Mouse (Mus musculus) liver, embryonic 14.5 days (tissue): ENCODE results near the gene Top1. TPM values are rescaled to one million over a fixed set of nuclear protein-coding genes. Genes with fewer than 3 reads are reported as not detected.

ENCODE experiments used
- ATAC-seq: fragments of 200-750 bp; cut with Nextera tagmentation; 2 replicates; pipeline ENCODE4 v1.8.0; 2017; ENCODE audit warnings: moderate number of reproducible peaks, mild to moderate bottlenecking, moderate library complexity; ENCODE audit not compliant: insufficient read depth
- DNase-seq, 3 experiments: peaks; one replicate each; pipeline ENCODE4 v3.0.0-alpha.2; 2012 to 2013; ENCODE audit warnings: low read depth in 3 of 3, low spot score in 3 of 3
- H3K27ac ChIP-seq: fragments of 300-500 bp; sonication (generic); 2 replicates; pipeline ENCODE4 v1.5.1; 2014; ENCODE audit warnings: moderate library complexity, mild to moderate bottlenecking, control low read depth, inconsistent platforms
- H3K27me3 ChIP-seq: fragments of 300-500 bp; sonication (generic); 2 replicates; pipeline ENCODE4 v1.6.1; 2014; ENCODE audit warnings: mild to moderate bottlenecking, low read length, moderate library complexity; ENCODE audit not compliant: control insufficient read depth, insufficient read depth
- H3K36me3 ChIP-seq: fragments of 300-500 bp; sonication (generic); replicated peaks from 2 replicates; pipeline ENCODE4 v1.6.1; 2014; ENCODE audit warnings: low read depth; ENCODE audit not compliant: control insufficient read depth, insufficient read depth
- H3K4me1 ChIP-seq, 2 experiments: fragments of 200-500 bp in 1 of 2; fragments of 300-500 bp in 1 of 2; sonication (generic) in 1 of 2; replicated peaks; 2 replicates each; pipeline ENCODE4 v1.6.1; 2012 to 2014; ENCODE audit warnings: antibody characterized with exemption in 1 of 2, inconsistent platforms in 1 of 2, low read length in 1 of 2; ENCODE audit not compliant: control insufficient read depth in 2 of 2, insufficient read depth in 2 of 2
- H3K4me2 ChIP-seq: fragments of 300-500 bp; sonication (generic); 2 replicates; pipeline ENCODE4 v1.6.1; 2014; ENCODE audit warnings: low read depth, mild to moderate bottlenecking, control low read depth, moderate library complexity
- H3K4me3 ChIP-seq, 2 experiments: fragments of 200-500 bp in 1 of 2; fragments of 300-500 bp in 1 of 2; sonication (generic) in 1 of 2; 2 replicates each; pipeline ENCODE4 v1.5.1; 2012 to 2014; ENCODE audit warnings: low read depth in 2 of 2, low read length in 2 of 2, mild to moderate bottlenecking in 2 of 2, control low read depth in 1 of 2, inconsistent platforms in 1 of 2, moderate library complexity in 1 of 2; ENCODE audit not compliant: insufficient read depth in 1 of 2
- H3K9ac ChIP-seq: fragments of 300-500 bp; sonication (generic); replicated peaks from 2 replicates; pipeline ENCODE4 v1.6.1; 2014; ENCODE audit warnings: mild to moderate bottlenecking, control low read depth, moderate library complexity
- H3K9me3 ChIP-seq: fragments of 300-500 bp; sonication (generic); 2 replicates; pipeline ENCODE4 v1.6.1; 2016; ENCODE audit warnings: low read length, mixed read lengths; ENCODE audit not compliant: control insufficient read depth
- CTCF ChIP-seq: IDR thresholded peaks from 2 replicates; pipeline ENCODE4 v1.5.1; 2016; ENCODE audit warnings: antibody characterized with exemption, low read depth, control low read depth
- EP300 ChIP-seq: IDR thresholded peaks from 2 replicates; pipeline ENCODE4 v1.6.1; 2016; ENCODE audit warnings: antibody characterized with exemption, low read depth
- WGBS: fragments of 180-500 bp; shearing (Covaris S2); extraction: QIAGEN DNeasy Blood & Tissue Kit; methylation state at CpG from one replicate; pipeline ENCODE4 v1.1.7; 2014; ENCODE audit not compliant: insufficient replicate concordance; 5-methylcytosine and 5-hydroxymethylcytosine counted together
- polyA plus RNA-seq, 2 experiments: library from polyadenylated mRNA; depleted of rRNA in 1 of 2; stranded (reverse) in 1 of 2; unstranded in 1 of 2; fragments of >200 nt; fragmentation: Nextera tagmentation in 1 of 2; extraction: Ambion mirVana in 1 of 2; gene quantifications; 2 replicates each; pipeline versions ENCODE4 v1.2.1 to v1.2.3; 2012 to 2014

Gene Top1
- polyA plus RNA-seq, 2 experiments = 33.6 to 51.2 TPM

DNA sequence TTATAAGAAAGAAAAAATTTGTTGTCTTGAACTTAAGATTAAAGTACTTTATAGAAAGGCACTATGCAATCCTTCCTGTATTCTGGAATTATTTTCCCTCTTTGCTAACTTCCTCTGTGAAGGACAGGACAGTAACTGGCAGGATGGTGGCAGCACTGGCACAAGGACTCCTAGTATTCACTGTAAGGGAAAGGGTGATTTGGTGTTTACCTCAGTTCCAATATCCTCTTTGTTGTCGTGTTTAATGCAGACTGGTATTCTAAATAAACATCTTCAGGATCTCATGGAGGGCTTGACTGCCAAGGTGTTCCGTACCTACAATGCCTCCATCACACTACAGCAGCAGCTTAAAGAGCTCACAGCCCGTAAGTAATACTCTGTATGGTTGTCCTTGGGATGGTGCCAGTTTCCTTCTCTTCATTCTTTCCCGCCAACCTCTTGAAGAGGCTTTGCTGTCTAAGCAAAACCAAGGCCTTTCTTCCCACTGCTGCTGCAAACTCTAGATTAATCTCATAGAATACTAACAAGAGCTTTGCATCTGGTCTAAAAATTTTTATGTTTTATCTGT is 69.9 kb downstream of the Top1 start:
- no peak overlapping the region for H3K27ac ChIP-seq
- WGBS = 87% methylated on average over 4 of the region's 4 CpGs

DNA sequence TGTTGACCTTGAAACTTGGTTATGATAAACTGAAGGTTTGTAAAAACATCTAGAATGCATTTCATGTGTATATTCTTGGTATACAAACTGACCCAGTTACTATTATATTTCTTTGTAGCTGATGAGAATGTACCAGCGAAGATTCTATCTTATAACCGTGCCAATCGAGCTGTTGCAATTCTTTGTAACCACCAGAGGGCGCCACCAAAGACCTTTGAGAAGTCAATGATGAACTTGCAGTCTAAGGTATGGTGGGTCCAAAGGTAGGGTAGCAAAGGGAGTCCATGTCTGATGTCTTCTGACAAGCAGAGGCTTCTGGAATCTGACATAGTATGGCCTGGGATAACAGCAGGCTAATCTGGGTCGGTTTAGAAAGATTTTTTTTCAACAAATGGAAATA is 71.6 kb downstream of the Top1 start:
- H3K4me3 ChIP-seq = no peak overlapping the region
- H3K27me3 ChIP-seq = no peaks in the 10 kb centered on the region
- no peak overlapping the region for H3K9ac ChIP-seq
- no peaks in the 10 kb centered on the region for H3K4me1 ChIP-seq
- DNase-seq (peak; percentile 29 to 34 (median 31)), ATAC-seq (no peak)
- 65% methylated on average over 5 of the region's 5 CpGs for WGBS
- TF ChIP-seq CTCF (peak; percentile 75), EP300 (no peak)
- no peak overlapping the region for H3K4me2 ChIP-seq
- peaks cover 92% of the 10 kb centered on the region for H3K36me3 ChIP-seq
- H3K27ac ChIP-seq = no peak overlapping the region
- no peaks in the 10 kb centered on the region for H3K9me3 ChIP-seq

More for the DNA sequence above, 69.9 kb downstream of the Top1 start:
- Histone ChIP-seq H3K9ac (no peak overlapping the region), H3K9me3 (no peaks in the 10 kb centered on the region), H3K4me3 (no peak overlapping the region), H3K27me3 (no peaks in the 10 kb centered on the region), H3K4me2 (no peak overlapping the region), H3K36me3 (peaks cover 92% of the 10 kb centered on the region), H3K4me1 (no peaks in the 10 kb centered on the region)
- no peak for TF ChIP-seq EP300
- TF ChIP-seq CTCF = no peak
- no peak for ATAC-seq
- no peak for DNase-seq

- ATAC-seq (no peak), DNase-seq (no peak)
- H3K4me2 ChIP-seq = no peak overlapping the region
- H3K4me1 ChIP-seq = no peaks in the 10 kb centered on the region
- H3K4me3 ChIP-seq = no peak overlapping the region
- H3K27ac ChIP-seq = no peak overlapping the region
- no peak overlapping the region for H3K9ac ChIP-seq
- H3K36me3 ChIP-seq = peaks cover 94% of the 10 kb centered on the region
- no peak for TF ChIP-seq EP300
- TF ChIP-seq CTCF = no peak
- 85% methylated on average over 3 of the region's 3 CpGs for WGBS
- H3K27me3 ChIP-seq = no peaks in the 10 kb centered on the region
- H3K9me3 ChIP-seq = no peaks in the 10 kb centered on the region
Observed at GRCm38 (mm10) chr2:160718811-160719210, 73.1 kb downstream of the Top1 start.

- WGBS = 91% methylated on average over 4 of the region's 4 CpGs
- DNase-seq = no peak
- no peak overlapping the region for H3K4me2 ChIP-seq
Observed at GRCm38 (mm10) chr2:160722714-160723113, 77.0 kb downstream of the Top1 start.

GRCm38 (mm10) chr2:160723613-160724375 is 78.1 kb downstream of the Top1 start:
- Histone ChIP-seq H3K9ac (no peak overlapping the region), H3K27me3 (no peaks in the 10 kb centered on the region), H3K4me1 (no peaks in the 10 kb centered on the region), H3K36me3 (peaks cover 52% of the 10 kb centered on the region), H3K4me2 (no peak overlapping the region), H3K9me3 (no peaks in the 10 kb centered on the region), H3K27ac (no peak overlapping the region), H3K4me3 (no peak overlapping the region)
- WGBS = 85% methylated on average over 4 of the region's 4 CpGs
- ATAC-seq = peak; percentile 20; the same call in 1 of the 2 replicates
- DNase-seq = no peak
- no peak for TF ChIP-seq EP300
- no peak for TF ChIP-seq CTCF

More at GRCm38 (mm10) chr2:160722714-160723113, 77.0 kb downstream of the Top1 start:
- TF ChIP-seq EP300 = no peak
- no peak for TF ChIP-seq CTCF
- no peaks in the 10 kb centered on the region for H3K4me1 ChIP-seq
- no peak for ATAC-seq
- no peak overlapping the region for H3K9ac ChIP-seq
- H3K27me3 ChIP-seq = no peaks in the 10 kb centered on the region
- no peaks in the 10 kb centered on the region for H3K9me3 ChIP-seq
- peaks cover 62% of the 10 kb centered on the region for H3K36me3 ChIP-seq
- H3K27ac ChIP-seq = no peak overlapping the region
- H3K4me3 ChIP-seq = no peak overlapping the region
